Mouse (Mus musculus): ENCODE measurements at regions not wholly inside any gene's neighbourhood (a gene's known extent, or its start where the extent isn't known, plus 50 kb on each side); places are given as distances from the start of the nearest gene placed in this dataset.

DNA sequence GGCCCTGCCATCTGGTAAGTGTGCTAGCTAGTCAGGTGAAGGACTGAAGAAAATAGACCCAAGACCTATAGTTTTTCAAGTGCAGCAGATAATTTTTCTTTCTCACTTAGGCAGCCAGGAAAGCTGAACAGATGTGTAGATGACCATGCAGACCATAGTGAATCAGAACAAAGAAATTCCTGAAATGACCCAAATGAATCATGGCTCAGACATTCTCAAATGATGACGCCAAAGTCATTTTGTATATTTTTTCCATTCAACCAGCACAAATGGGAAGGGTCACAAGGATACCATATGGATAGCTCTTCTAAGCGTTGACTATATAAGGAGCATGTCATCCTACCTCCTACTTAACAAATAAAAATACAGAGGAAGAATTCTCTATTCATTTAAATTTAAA is 463.8 kb downstream of the Tmem135 start:
- TF ChIP-seq POLR2A (IDR thresholded peaks at IDR 0.05; ENCODE audit: borderline replicate concordance, extremely low read depth, insufficient read depth, insufficient read length, poor library complexity, severe bottlenecking), result no peak
- no peak for TF ChIP-seq CTCF (IDR thresholded peaks at IDR 0.05; ENCODE audit: borderline replicate concordance, extremely low read depth, insufficient read depth, insufficient read length)
